Mouse (Mus musculus): Measurements from ENCODE around the gene AC140267.1.

DNA sequence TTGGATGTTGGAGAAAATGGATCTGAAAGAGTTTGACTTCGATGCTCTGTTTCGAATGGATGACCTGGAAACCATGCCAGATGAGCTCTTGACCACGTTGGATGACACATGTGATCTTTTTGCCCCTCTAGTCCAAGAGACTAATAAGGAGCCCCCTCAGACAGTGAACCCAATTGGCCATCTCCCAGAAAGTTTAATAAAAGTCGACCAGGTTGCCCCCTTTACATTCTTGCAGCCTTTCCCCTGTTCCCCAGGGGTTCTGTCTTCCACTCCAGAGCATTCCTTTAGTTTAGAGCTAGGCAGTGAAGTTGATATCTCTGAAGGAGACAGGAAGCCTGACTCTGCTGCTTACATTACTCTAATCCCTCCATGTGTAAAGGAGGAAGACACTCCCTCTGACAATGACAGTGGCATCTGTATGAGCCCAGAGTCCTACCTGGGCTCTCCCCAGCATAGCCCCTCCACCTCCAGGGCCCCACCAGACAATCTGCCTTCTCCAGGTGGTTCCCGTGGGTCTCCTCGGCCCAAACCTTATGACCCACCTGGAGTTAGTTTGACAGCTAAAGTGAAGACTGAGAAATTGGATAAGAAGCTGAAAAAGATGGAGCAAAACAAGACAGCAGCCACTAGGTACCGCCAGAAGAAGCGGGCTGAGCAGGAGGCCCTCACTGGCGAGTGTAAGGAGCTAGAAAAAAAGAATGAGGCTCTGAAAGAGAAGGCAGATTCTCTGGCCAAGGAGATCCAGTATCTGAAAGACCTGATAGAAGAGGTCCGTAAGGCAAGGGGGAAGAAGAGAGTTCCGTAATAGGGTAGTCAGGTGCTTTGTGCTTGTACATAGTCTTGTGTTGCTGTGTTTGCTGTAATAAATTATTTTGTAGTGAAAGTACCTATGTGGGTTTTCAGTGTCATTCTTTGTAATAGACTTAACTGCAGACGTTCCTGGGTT, 21.3 kb downstream of the AC140267.1 start:
- TF ChIP-seq GATA1 (IDR thresholded peaks at IDR 0.05; ENCODE audit: low read length) (no peak), TAL1 (IDR thresholded peaks at IDR 0.05; ENCODE audit: low read length) (no peak)

Data from erythroblast, embryonic 14.5 days (primary cell).